Comparison of ENCODE assay signal across 7 mouse cellular contexts in the genomic region with DNA sequence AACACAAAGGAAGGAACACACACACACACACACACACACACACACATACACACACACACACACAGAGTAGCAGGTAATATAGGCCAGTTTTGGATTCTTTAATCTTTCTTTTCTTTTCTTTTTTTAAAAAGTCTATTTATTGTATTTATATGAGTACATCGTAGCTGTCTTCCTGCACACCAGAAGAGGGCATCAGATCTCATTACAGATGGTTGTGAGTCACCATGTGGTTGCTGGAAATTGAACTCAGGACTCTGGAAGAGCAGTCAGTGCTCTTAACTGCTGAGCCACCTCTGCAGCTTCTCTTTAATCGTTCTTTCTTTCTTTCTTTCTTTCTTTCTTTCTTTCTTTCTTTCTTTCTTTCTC. TPM values are rescaled to one million over a fixed set of nuclear protein-coding genes. Genes with fewer than 3 reads are reported as not detected.
DNase-seq lines count a peak whose midpoint lies in the region; ATAC-seq and TF ChIP-seq lines count a peak whose summit lies in the region.
"Not testable (repeated sequence)": the region's sequence is repeated elsewhere in the genome, so short reads cannot be mapped to it uniquely, and the experiment has no call there.

No protein-coding gene starts in this region.

- not testable (repeated sequence) for ATAC-seq in heart, embryonic 11.5 days (replicated peaks; ENCODE audit: insufficient number of reproducible peaks, low FRiP score, low TSS enrichment); heart, postnatal 0 days (ENCODE audit: insufficient read depth, low read depth); intestine, embryonic 15.5 days; midbrain, embryonic 16.5 days; stomach, postnatal 0 days (ENCODE audit: low FRiP score, low TSS enrichment)

- H3K27ac ChIP-seq in forebrain, embryonic 10.5 days; heart, embryonic 11.5 days (ENCODE audit: low read depth, low read length); heart, postnatal 0 days (ENCODE audit: low read depth); intestine, embryonic 15.5 days; midbrain, embryonic 16.5 days (ENCODE audit: low read length); stomach, postnatal 0 days (replicated peaks): not testable (repeated sequence)
- H3K27ac ChIP-seq in macrophage = 0 out of 2 replicates have a peak overlapping the region, but pooled peaks have one; percentile 69

- not testable (repeated sequence) for H3K36me3 ChIP-seq in forebrain, embryonic 10.5 days (replicated peaks); heart, embryonic 11.5 days (ENCODE audit: control insufficient read depth, insufficient read depth, low read length); heart, postnatal 0 days (replicated peaks; ENCODE audit: control insufficient read depth, insufficient read depth, low read length); intestine, embryonic 15.5 days; macrophage (ENCODE audit: inconsistent target); midbrain, embryonic 16.5 days (ENCODE audit: control insufficient read depth, insufficient read depth, low read length); stomach, postnatal 0 days (ENCODE audit: control insufficient read depth, insufficient read depth, low read length)

- DNase-seq in forebrain, embryonic 10.5 days (ENCODE audit: extremely low spot score, low spot score); heart, postnatal 0 days (ENCODE audit: low spot score); stomach, postnatal 0 days (ENCODE audit: low spot score): not testable (repeated sequence)

- not testable (repeated sequence) for H3K79me2 ChIP-seq in macrophage (ENCODE audit: inconsistent target)

- peaks cover 38% of the 10 kb centered on the region for H3K27me3 ChIP-seq in forebrain, embryonic 10.5 days (ENCODE audit: poor library complexity, severe bottlenecking)
- not testable (repeated sequence) for H3K27me3 ChIP-seq in heart, embryonic 11.5 days (ENCODE audit: control insufficient read depth, insufficient read depth, low read length); heart, postnatal 0 days (ENCODE audit: control insufficient read depth, insufficient read depth, low read length); intestine, embryonic 15.5 days (replicated peaks); midbrain, embryonic 16.5 days (ENCODE audit: control insufficient read depth, insufficient read depth, low read depth, low read length); stomach, postnatal 0 days (ENCODE audit: control insufficient read depth, insufficient read depth, low read length)

- H3K9ac ChIP-seq in heart, embryonic 11.5 days (ENCODE audit: low read depth, low read length); intestine, embryonic 15.5 days; midbrain, embryonic 16.5 days (ENCODE audit: low read depth, low read length); stomach, postnatal 0 days (ENCODE audit: low read length): not testable (repeated sequence)
- 0 out of 2 replicates have a peak overlapping the region, but pooled peaks have one; percentile 33 for H3K9ac ChIP-seq in heart, postnatal 0 days (replicated peaks; ENCODE audit: low read depth, low read length)

- H3K4me2 ChIP-seq in heart, embryonic 11.5 days = peak overlapping the region; percentile 64
- H3K4me2 ChIP-seq in heart, postnatal 0 days (ENCODE audit: low read depth, low read length) = peak overlapping the region; percentile 49
- H3K4me2 ChIP-seq in intestine, embryonic 15.5 days (replicated peaks) = peak overlapping the region; percentile 52
- peak overlapping the region; percentile 41 for H3K4me2 ChIP-seq in midbrain, embryonic 16.5 days (ENCODE audit: low read length)
- not testable (repeated sequence) for H3K4me2 ChIP-seq in stomach, postnatal 0 days (replicated peaks; ENCODE audit: low read depth)

- H3K4me3 ChIP-seq in forebrain, embryonic 10.5 days = peak overlapping the region; percentile 36
- H3K4me3 ChIP-seq in heart, embryonic 11.5 days (ENCODE audit: low read depth, low read length) = 0 out of 2 replicates have a peak overlapping the region, but pooled peaks have one; percentile 31
- not testable (repeated sequence) for H3K4me3 ChIP-seq in heart, postnatal 0 days (ENCODE audit: low read depth, low read length); intestine, embryonic 15.5 days (replicated peaks); macrophage (ENCODE audit: inconsistent target); midbrain, embryonic 16.5 days (ENCODE audit: low read depth, low read length); stomach, postnatal 0 days (ENCODE audit: low read depth, low read length)

- TF ChIP-seq EP300 in heart, postnatal 0 days (IDR thresholded peaks at IDR 0.05; ENCODE audit: low read depth); stomach, postnatal 0 days (optimal IDR thresholded peaks at IDR 0.05): not testable (repeated sequence)

- WGBS in forebrain, embryonic 10.5 days = 68% methylated on average over 2 of the region's 2 CpGs
- WGBS in heart, embryonic 11.5 days (ENCODE audit: insufficient replicate concordance) = 76% methylated on average over 2 of the region's 2 CpGs
- 77% methylated on average over 2 of the region's 2 CpGs for WGBS in heart, postnatal 0 days
- 71% methylated on average over 2 of the region's 2 CpGs for WGBS in intestine, embryonic 15.5 days
- 88% methylated on average over 2 of the region's 2 CpGs for WGBS in macrophage (ENCODE audit: missing documents)
- 59% methylated on average over 2 of the region's 2 CpGs for WGBS in midbrain, embryonic 16.5 days
- 65% methylated on average over 2 of the region's 2 CpGs for WGBS in stomach, postnatal 0 days

- peaks cover 32% of the 10 kb centered on the region for H3K4me1 ChIP-seq in forebrain, embryonic 10.5 days
- peaks cover 27% of the 10 kb centered on the region for H3K4me1 ChIP-seq in heart, embryonic 11.5 days (ENCODE audit: control insufficient read depth, insufficient read depth, low read length)
- H3K4me1 ChIP-seq in heart, postnatal 0 days (ENCODE audit: control insufficient read depth, insufficient read depth) = peaks cover 17% of the 10 kb centered on the region
- peaks cover 21% of the 10 kb centered on the region for H3K4me1 ChIP-seq in intestine, embryonic 15.5 days (replicated peaks)
- peaks cover 14% of the 10 kb centered on the region for H3K4me1 ChIP-seq in midbrain, embryonic 16.5 days (ENCODE audit: control insufficient read depth, insufficient read depth, low read length)
- peaks cover 10% of the 10 kb centered on the region for H3K4me1 ChIP-seq in stomach, postnatal 0 days (replicated peaks; ENCODE audit: control insufficient read depth, insufficient read depth)

- TF ChIP-seq CTCF in heart, postnatal 0 days (IDR thresholded peaks at IDR 0.05; ENCODE audit: low read depth) = not testable (repeated sequence)
- TF ChIP-seq CTCF in stomach, postnatal 0 days (IDR thresholded peaks at IDR 0.05; ENCODE audit: low read depth) = peak; percentile 26; the same call in 1 of the 2 replicates

- H3K9me3 ChIP-seq in forebrain, embryonic 10.5 days; heart, embryonic 11.5 days (replicated peaks; ENCODE audit: control insufficient read depth, low read length); heart, postnatal 0 days (replicated peaks; ENCODE audit: control insufficient read depth, low read length); intestine, embryonic 15.5 days; midbrain, embryonic 16.5 days (replicated peaks; ENCODE audit: control insufficient read depth, low read length, poor library complexity, severe bottlenecking); stomach, postnatal 0 days (ENCODE audit: control insufficient read depth, low read length): not testable (repeated sequence)

RNA-seq across cellular contexts. Expression of gene Tmem154, which starts 10.2 kb away (rescaled TPM):
- polyA plus RNA-seq in forebrain, embryonic 10.5 days (2016; fragmentation: Nextera tagmentation; extraction: Ambion mirVana) = 0.18 and 0.27 TPM in 2 replicates
- polyA plus RNA-seq in heart, embryonic 11.5 days (2014; fragmentation: Nextera tagmentation; extraction: Ambion mirVana) = 0.44 and 0.49 TPM in 2 replicates
- total RNA-seq in heart, postnatal 0 days (2014; rRNA removed; ENCODE audit: low replicate concordance) = 0.57 and 1.7 TPM in 2 replicates
- 0.89 and 1.2 TPM in 2 replicates for polyA plus RNA-seq in heart, postnatal 0 days (2015; fragmentation: Nextera tagmentation; extraction: Ambion mirVana)
- polyA plus RNA-seq in intestine, embryonic 15.5 days (2015; fragmentation: Nextera tagmentation; extraction: Ambion mirVana) = 0.98 and 1.2 TPM in 2 replicates
- total RNA-seq in macrophage (2018; cell fraction: chromatin; rRNA removed) = 100 to 1,000 TPM in 10 of 26 experiments, 10 to 100 TPM in 11, 1 to 10 TPM in 5; 5.6 to 262 (median 81.4) TPM
- total RNA-seq in macrophage (2018; cell fraction: cytosol; rRNA removed) = 100 to 1,000 TPM in 8 of 26 experiments, 10 to 100 TPM in 18; 34.4 to 131 (median 62.0) TPM
- 100 to 1,000 TPM in 6 of 26 experiments, 10 to 100 TPM in 19, 1 to 10 TPM in 1; 9.0 to 177 (median 62.5) TPM for total RNA-seq in macrophage (2018; cell fraction: nucleus; rRNA removed)
- 57.7 to 102 TPM (median 78.1 TPM) in 3 replicates for polyA plus RNA-seq in macrophage (2018)
- polyA plus RNA-seq in midbrain, embryonic 16.5 days (2015; fragmentation: Nextera tagmentation; extraction: Ambion mirVana) = 0.87 and 1.3 TPM in 2 replicates
- 20.9 and 24.7 TPM in 2 replicates for polyA plus RNA-seq in stomach, postnatal 0 days (2015; fragmentation: Nextera tagmentation; extraction: Ambion mirVana)
